Mouse (Mus musculus) right cerebral cortex, adult 18-20 months (tissue): ENCODE measurements around the gene Mfge8.

Experiments
- DNase-seq: peaks from one replicate; pipeline ENCODE4 v3.0.0; 2022; ENCODE audit warnings: mixed read lengths

Mfge8 gene

DNA sequence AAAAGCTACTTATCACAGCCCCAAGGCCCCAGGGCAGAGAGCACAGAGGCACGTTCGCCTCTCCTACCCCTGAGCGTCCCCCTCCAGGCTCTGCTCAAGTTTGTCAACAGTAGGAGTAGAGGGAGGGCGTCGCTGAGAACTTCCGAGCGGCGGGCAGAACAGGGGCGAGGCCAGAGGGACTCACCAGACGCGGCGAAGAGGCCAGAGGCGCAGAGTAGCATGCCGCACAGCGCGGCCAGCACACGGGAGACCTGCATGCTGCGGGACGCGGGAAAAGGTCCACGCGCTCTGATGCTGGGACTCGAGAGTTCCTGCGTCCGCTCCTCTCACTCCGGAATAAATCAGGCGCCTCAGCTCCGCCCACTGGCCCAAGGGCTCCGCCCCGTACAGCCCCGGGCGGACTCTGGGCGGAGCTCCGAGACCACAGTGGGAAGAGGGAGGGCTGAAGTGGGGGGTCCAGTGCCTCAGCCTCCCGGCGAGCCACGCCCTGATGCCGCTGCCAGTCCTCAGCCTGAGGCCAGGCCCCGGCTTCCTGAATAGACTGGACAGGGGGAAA, at the start of gene Mfge8:
Gene Mfge8 (minus strand): TSS at position 350 of the 556 bp plus-strand sequence.
- peak; percentile 76 for DNase-seq

DNA sequence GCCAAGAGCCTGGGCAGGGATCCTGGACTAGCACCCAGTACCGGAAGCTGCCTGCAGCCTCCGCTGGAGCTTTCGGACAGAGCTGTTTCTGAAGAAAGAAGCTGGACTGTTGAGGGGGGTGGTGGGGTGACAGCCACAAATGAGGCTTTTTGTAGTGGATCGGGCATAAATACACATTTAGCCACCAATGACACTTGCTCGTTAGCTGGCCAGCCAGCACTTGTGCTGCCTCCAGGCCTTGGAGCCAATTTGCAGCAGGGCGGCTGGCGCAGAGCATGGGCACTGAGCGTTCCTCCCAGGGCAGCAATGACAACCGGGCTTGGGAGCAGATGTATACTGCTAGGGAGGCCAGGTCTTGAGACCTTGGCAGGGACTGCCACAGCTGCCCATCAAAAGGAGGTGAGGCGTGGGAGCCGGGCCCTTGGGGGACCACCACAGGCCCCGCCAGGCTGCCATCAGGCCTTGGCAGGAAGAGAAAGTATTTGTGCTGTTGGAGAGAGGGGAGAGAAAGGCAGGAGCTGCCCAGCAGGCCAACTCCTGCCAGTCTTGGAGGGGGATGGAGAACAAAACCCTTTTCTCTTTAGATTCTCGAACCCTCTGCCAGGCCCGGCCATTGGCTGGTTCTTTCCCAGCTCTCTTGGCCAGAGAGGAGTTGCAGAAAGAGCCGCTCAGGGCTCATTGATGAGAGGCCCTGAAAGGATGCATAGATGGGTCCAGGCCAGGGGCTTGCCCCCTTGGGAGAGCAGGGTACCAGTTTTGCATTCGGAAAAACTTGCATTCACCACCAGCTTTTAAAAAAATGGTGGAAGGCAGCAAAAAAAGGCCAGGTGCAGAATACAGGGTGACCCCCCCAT, 45.9 kb upstream of the Mfge8 start:
- peak; percentile 75 for DNase-seq

DNA sequence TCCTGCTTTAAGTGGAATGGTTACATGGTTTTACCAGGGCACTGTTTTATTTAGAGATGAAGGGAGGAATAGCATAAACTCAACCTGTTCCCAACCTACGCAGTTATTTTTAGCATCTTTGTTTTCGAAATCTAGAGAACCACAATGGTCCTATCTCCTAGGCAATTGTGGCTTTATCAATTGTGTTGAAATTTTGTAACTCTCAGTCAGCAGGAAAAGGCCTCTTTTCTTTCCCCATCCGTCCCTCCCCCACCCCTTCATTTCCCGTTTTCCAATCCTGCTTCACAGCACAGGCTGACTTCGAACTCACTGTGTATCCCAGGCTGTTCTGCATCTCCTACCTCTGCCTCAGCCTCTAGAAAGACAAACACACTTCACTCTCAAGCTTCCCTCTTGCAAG, 45.1 kb upstream of the Mfge8 start:
- no peak for DNase-seq

DNA sequence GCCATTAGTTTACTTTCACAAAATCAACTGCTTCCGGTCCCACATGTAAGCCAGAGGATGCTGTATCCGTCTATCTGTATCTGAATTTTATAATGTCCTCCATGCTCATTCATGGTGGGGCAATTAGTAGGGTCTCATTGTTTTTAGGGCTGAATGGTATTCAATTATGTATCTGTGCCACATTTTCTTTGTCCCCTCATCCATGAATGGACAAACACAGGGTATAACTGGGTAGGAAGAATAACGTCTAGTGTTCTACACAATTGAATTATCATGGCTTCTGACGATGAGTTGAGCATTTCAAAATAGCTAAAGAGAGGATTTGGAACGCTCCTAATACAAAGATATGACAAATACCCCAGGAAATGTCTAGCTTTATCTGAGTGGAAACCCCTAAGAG, 42.6 kb upstream of the Mfge8 start:
- no peak for DNase-seq

DNA sequence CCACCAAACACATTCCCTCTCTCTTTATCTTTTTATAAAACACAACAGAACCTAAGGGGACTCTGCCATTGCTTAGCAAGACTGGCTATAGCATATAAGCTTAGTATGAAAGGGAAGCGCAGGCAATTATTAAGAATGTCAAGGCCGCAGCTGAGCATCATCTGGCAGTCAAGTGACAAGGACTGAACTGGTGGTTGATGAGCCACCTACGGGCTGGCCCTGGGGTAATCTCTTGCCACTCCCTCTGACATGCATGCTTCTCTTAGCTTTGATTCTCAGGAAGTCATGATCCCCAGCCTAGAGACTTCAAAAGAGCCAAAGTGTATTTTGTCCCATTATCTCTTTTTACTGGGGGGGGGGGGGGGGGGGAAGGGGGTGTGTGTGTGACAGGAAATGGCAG, 41.7 kb upstream of the Mfge8 start:
- DNase-seq: no peak

DNA sequence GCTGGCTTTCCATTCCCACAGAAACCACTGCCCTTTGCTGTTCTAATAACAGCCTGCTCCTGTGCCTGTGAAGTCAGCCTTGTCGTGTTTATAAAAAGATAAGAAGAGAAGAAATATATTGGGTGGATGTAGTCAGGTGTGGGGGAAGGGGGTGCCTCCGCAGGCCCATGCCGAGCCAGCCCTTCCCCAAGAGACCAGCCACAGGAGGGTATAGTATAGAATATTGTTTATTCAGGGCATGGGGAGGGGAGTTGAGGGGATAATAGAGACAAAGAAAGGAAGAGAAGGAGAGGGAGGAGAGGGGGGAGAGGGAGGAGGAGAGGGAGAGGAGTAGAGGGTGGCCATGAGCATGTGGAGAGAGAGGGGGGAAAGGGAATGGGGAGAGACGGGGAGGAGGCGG, 40.4 kb upstream of the Mfge8 start:
- DNase-seq: no peak

DNA sequence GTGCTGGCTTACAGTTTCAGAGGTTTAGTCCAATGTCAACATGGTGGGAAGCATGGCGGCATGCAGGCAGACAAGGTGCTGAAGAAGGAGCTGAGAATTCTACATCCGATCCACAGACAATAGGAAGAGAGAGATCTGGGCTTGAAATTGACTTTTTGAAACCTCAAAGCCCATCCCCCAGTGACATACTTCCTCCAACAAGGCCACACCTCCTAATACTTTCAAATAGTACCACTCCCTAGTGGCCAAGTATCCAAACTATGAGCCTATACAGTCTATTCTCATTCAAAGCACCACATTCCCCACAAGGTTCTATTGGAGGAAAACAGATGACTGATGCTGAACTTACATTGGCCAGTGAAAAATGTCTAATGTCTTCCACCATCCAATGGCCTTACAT, 38.7 kb upstream of the Mfge8 start:
- no peak for DNase-seq

DNA sequence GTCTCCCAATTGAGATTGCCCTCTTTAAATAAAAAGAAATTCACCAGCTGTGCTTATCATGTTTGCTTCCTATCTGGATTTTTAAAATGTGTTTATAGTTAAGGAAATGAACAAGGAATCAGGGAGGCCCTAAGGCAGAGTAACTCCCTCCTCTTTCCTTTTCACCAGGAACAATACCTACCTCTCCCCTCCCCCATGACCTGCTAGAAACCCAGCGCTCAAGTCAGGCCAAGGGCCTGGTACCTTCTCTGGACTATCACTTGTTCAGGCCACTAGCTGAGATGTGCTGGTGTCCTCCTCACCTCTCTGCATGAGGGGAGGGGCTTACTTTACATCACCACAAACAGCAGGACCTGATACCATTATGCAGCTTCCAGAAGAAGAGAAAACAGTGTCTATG, 34.6 kb upstream of the Mfge8 start:
- no peak for DNase-seq

DNA sequence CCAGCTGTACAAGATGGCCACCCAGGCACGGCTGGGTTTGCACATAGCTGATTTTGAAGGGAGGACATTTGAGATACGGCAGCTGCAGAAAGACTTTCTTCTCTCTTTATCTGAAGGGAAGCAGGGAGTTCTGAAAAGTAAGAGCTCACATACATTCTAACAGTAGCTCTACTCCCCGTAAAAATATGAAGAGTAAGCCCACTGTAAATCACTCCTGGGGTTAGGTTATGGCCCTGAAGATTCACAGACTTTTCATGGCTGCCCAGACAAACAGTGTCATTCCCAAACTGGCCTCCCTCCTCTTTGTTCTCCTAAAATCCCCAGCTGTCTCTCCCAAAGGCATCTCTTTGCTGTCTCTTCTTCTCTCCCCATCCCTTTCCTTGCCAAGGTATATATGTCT, 24.9 kb upstream of the Mfge8 start:
- DNase-seq: no peak

DNA sequence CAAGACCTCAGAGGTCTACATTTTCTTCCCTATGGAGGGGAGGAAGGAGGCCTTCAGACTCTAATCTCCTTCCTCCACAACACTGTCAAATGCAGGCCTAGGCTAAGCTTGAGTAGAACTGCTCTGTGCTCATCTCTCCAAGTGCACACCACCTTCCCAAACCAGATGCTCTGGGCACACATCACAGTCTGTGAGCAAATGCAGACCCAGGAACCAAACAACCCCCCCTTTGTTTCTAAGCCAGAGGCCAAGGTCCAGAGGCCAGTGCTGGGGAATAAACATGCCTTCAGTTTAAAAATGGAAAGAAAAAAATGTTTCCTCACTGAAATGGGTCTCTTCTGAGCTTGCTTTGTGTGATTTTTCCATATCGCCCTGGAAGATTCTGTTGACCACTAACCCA, 22.9 kb upstream of the Mfge8 start:
- DNase-seq: no peak

DNA sequence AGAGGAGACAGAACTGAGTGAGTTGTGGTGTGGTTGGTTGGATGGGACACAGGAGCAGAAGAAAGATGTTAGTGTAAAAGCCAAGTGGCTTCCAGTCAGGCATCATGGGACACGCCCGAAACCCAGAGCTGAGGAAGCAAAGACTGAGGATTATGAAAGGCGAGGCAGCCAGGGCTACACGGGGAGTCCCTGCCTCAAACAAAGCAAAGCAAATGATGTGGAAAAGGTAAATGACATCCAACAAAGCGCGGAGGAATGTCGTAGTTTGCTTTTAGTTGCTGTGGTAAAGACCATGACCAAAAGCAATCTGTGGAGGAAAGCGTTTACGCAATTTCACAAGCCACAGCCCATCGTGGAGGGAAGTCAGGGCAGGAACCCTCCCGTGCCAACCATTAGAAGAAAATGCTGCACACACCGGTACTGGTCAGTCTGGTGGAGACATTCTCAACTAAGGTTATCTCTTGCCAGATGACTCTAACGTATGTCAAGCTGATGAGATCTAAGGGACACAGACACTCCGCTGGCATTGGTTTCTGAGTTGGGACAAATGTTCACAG, 18.2 kb upstream of the Mfge8 start:
- no peak for DNase-seq

DNA sequence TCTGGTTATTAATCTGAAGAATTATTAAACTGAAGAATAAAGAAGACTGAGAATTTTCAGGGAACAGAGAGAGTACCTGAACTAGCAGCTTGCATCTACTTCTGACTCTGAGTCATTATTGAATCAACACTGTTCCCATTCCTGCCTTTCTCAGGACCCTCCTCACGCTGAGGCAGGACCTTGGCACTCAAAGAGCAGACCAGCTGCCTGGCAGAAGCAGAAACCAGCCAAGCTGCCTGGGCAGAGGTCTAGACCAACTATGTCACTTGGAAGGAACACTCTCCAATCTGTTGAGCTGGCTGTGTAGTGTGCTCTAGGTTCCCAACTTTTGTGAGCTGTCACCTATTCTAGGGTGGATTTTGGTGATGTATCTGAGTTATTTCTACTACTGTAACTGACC, 10.5 kb upstream of the Mfge8 start:
- DNase-seq: no peak

DNA sequence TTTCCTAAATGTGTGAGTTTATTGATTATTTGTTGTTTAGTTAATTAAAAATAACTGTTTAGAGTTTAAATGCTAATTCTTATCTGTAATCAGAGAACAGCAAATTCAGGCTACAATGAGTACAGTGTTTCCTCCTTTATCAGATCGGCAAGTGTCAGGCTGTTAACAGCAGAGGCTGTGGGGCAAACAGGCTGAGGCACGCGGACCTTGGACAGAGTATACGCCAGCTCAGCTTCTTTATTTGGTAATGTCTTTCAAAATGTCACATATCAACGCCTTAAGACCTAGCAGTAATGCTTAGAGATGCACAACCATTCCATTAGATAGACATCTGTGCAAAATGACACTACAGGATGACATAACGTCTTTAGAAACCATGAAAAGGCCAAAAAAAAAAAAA, 662 bp upstream of the Mfge8 start:
- DNase-seq: no peak

DNA sequence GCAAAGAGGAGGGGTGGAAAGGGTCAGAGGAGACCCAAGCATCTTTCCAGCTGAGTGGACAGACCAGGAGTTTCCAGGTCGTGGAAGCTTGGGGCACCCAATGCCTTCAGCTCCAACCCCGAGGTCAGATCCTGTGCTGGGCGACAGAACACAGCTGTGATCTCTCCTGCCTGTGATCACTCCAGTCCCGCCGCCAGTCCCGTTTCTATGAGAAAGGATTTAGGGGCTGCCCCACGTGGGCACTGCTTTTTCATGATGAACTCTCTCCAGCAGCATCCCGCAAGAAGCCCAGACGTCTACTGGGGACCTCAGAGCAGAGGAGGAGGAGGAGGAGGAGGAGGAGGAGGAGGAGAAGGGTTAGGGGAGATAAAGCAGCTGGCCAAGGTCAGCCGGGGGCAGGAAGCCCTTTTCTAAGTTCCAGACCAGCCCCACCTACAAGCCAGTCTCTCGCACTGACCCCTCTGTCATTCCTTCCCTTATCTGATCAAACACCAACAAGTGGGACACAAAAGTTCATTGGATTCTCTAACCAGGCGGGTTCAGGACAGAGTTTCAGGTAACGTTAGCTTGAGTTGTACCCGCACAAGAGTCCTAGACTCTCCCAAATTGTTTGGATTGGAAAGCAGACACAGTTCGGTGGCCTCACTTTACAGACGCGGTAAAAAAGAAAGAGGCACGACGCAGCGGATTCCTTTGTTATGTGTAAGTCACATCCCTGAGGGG, 768 bp downstream of the Mfge8 start:
- no peak for DNase-seq

DNA sequence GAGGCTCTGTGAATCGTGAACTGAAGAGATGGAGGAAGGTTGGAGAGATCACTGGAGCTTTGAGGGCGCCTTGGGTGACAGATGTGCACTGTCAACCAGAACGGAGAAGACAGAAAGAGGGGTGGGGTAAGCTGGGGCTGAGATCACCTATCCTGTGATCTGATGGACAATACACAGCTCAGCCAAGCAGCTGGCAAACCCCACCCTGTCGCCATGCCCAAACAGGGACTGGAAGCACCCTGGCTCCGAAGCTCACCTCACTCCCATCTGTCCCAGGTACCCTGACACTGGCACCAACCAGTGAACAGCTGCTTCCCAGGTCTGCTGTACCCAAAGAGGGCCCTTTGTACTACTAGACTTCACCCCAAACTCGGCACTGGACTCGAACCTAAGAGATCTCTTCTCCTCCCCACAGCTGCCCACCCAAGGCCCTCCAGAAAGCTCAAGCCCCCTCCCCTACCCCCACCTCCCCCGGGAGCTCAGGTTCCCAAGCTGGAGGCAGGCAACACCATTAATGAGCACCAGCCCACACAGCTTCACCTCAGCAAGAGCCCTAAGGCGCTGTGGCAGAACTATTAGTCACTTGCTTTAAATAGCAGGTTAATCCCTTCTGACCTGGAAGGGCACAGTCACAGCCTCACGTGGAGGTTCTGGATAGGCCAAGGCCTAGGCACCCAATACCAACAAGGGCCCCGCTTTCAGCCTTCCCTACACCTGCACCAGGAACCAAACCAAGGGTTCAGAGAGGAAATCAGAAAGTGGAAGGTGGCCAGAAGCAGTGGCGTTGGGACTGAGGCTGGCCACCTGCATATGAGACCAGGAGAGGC, 1.6 kb downstream of the Mfge8 start:
- no peak for DNase-seq

DNA sequence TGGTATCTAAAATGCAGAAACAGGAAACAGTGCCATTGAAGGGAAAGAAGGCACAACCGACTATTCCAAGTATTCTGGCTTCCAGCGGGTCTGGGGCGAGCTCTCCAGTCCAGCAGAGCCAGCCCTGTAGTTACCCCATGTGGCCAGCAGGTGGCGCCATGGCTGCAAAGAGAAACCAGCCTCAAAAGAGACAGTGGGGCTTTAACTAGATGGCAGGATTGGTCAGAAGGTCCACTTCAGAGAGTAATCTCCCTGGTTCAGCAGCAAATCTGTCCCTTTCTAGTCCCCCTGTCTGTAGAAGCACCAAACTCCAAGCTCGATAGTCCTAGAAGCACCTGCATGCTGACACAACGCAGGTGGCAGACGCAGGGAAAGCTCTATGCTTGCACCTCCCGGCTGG, 8.0 kb downstream of the Mfge8 start:
- DNase-seq: peak; percentile 72

DNA sequence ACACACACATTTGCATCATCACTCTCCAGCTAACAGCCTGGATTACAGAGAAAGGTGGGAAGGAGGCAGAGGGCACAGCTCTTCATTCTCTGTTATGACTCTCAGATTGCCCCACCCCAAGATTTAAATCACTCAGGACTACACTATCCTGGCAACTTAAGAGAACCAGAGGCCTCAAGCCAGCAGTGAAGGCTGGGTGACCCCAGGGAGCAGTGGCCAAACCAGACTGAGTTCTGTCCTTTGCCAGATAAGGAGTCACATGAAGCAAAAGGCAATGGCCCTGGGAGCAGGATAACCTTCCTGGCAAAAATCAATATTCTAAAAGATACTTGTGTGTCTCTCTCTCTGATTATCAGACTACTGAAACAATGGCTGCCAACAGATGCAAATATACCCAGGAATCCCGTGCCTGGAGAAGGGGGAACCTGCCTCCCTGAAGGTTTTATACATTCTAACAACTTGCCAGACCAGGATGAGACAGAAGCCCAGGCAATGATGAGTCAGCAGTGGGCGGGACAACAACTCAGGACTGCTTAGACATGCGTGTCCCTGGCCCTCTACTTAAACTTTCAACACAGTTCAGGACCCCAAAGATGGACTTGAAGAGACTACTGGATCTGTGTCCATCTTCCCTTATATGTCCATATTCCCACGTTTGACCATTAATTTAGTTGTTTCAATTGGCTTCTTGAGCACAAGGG, 8.8 kb downstream of the Mfge8 start:
- DNase-seq: no peak

DNA sequence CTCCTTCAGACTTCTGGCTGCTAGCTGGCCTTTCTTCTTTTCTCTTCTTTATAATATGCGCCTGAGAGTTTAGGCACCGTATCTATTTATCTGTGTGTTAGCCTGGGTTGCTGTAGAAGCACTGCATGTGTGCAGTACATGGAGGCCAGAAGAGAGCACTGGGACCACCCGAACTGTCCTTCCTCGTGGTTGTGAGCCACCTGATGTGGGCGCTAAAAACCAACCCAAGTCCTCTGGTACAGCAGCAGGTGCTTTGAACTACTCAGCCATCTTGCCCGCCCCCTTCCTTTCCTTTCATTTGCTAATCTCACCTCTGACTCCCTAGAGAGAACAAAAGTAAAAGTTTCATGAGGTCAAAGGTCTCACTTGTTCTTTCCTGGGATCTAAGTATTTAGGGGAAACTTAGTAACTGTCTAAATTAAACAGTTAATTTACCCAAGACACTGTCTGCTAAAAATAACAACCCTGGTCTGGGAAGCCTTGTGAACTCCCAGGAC, 9.5 kb downstream of the Mfge8 start:
- no peak for DNase-seq

DNA sequence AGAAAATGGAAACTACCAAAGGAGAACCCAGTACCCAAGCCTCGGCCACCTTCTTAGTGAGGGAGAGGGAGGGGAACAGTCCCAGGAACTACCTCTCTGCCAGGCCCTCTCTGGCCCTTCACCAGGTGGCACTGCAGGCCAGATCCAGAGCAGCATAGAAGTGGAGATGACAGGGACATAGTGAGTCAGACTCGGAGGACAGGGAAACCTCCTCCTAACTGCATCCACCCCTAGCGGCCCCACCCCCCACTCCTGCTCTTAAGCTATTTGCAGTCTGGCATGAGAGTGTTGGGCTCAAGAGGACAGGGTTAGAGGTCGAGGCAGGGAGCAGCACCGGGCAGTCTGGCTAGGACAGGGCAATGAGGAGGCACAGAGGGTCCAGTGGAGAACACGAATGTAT, 15.5 kb downstream of the Mfge8 start:
- no peak for DNase-seq

DNA sequence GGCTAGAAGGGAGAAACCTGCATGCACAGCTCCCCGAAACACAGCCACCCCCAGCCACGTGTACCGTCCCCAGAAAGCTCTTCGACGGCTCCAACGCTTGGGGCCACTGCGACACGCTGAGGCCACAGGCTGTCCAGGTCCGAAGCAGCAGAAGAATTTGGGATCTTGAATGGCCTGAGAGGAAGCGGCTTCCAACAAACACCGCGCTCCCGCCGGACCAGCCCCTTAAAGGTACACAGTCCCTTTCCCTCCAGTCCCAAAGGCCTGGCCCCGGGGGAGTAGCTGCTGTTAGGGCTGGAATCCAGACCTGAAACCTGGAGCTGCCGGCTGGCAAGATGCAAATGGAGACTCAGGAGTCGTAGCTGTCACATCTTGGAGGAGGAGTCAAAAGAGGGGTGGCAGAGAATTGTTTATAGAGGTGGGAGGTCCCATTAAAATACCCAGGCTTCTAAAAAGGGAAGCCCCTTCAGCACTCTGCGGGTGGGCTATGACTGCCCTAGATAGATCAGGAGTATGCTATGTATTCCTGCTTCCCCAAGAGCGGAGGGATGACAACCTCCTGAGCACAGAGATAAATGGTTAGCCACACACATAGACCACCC, 17.9 kb downstream of the Mfge8 start, which contains the start of gene Hapln3:
Gene Hapln3 (minus strand): TSS at position 176 of the 602 bp plus-strand sequence.
- no peak for DNase-seq

DNA sequence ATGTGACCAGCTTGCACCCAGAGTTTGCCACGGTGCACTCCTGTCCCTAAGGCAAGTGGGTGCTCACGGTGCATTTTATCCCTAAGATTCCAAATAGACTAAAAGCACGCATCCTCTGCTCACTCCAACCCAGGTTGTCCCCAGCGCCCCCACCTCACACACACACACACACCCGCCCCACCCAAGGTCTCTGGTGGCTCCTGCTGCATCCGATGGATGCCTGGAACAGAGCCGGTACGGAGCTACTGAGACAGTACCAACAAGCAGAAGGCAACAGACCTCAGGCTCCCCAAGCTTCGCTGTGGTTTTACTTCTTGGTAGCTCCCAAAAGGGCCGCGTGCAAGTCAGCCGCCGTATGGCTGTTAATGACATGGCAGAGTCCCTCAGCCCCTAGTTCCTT, 18.5 kb downstream of the Mfge8 start:
- no peak for DNase-seq

DNA sequence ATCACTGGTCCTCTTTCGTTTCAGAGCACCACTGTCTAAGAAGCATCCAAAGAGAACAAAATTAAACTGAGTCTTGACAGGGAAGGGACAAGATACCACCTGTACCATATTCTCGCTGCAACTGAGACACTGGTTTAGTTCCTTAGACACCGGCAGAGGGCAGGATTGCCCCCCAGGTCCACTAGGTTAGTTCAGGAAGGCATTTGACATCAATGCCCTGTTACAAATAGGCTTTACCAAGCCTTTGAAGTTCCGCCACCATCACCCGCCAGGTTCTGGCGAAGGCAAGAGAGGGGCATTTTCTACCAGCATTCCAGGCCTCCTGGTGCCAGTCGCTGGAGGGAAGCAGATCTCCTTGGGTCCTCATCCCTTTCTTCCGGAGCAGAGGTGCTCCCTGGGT, 19.0 kb downstream of the Mfge8 start:
- DNase-seq: no peak
